Mouse (Mus musculus) mouse embryonic stem cell (cell line): ENCODE data around the gene Gmpr2.

Experiments used
- in situ Hi-C, 2 experiments: fragments of 300-500 bp; cut with MboI; formaldehyde crosslinking; loops; 1 replicate in 1 of 2; 3 replicates in 1 of 2; pipeline ENCODE4 v1.14.3; 2019 to 2020; ENCODE audit warnings: low sequenced_read_pairs in 2 of 2, low pct_unique_long_range_greater_than_20kb in 1 of 2, mixed read lengths in 1 of 2; ENCODE audit not compliant: unreplicated experiment in 1 of 2

The Gmpr2 gene

DNA sequence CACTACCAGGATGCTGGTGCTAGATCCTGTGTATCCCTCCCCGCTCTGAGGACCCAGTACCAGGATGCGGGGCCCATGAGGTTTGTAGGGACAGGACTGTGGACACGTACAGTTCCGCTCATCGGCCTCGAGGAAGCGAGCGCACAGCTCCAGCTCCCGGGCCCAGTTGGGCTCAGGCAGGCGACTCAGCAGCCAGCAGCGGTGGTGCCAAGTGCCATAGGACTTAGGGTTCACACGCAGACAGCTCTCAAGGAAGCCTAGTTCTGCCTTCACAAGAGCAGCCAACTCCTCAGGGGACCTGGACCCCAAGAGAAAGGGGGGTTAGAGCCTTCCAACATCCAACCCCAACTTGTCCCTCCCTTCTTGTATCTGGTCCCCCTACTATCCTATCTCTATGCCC is 48.9 kb downstream of the Gmpr2 start:
- in situ Hi-C loops, result no loop called here

- in situ Hi-C loops, result no loop called here
Observed at GRCm38 (mm10) chr14:55721076-55721475, 49.3 kb downstream of the Gmpr2 start.

DNA sequence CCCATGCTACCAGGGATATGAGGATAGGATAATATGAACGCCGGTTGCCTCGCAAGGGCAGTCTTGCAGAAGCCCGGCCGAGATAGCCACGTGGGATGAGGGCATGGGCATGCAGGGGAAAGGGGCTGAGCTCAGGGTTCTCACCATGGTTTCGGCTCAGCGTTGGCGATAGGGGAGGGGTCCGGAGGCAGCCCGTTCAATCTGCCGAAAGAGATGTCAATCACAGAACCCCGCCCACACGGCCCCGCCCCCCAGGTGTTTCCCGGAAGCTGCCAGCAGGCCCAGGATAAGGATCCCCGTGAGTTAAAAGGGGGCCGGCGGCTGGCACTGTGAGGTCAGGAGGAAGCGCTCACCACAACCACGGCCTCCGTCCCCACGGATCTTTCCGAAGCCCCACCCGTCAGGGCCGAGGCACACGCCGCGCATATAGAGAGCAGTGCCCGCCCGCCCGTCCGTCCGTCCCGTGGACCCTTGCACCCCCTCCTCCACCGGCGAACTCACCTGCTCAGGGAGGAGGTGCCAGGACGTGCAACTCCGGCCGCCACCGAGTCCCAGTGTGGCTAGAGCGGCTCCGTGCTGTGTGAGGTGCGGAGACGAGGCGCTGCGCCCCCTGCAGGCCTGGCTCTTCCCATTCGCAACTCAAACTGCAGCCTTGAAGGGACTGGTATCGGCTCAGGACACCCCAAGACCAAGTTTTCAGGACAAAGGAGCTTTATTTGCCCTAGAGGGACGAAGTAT is 50.1 kb downstream of the Gmpr2 start, which contains the start of gene Rabggta:
Rabggta (minus strand) TSS at position 564 of the 738 bp plus-strand sequence.
- in situ Hi-C loops, result no loop called here

GRCm38 (mm10) chr14:55722438-55722945 is 50.8 kb downstream of the Gmpr2 start:
- in situ Hi-C loops, result no loop called here

DNA sequence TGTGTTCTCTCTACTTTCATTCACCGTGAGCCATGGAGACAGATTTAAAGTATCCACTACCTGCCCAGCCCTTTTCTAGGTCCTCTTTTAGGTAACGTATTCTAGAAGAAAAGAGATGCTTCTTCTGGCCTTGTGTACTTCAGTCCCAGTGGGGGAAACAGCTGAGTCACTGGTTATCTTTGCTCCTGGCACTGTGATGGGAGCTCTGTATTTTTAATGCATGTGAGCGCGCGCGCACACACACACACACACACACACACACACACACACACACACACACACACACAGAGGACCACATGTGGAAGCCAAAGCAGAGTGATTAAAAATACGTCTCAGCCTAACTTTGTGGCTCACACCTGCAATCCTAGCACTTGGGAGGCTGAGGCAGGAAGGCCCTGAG is 51.7 kb downstream of the Gmpr2 start:
- in situ Hi-C loops, result no loop called here

GRCm38 (mm10) chr14:55724411-55724871 is 52.7 kb downstream of the Gmpr2 start:
- in situ Hi-C loops, result no loop called here

DNA sequence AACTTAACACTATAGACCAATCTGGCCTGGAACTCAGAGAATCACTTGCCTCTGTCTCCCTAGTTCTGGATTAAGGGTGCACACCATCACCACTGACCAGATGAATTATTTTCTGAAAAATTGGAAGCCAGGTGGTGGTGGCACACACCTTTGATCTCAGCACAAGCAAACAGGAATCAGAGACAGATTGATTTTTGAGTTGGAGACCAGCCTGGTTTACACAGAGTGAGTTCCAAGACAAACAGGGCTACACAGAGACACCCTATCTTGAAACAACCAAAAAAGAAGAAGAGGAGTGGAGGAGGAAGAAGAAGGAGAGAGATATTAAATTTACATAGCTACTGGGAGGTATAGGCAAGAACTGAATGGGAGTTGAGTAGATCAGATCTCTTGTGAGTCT is 54.5 kb downstream of the Gmpr2 start:
- in situ Hi-C loops, result no loop called here

DNA sequence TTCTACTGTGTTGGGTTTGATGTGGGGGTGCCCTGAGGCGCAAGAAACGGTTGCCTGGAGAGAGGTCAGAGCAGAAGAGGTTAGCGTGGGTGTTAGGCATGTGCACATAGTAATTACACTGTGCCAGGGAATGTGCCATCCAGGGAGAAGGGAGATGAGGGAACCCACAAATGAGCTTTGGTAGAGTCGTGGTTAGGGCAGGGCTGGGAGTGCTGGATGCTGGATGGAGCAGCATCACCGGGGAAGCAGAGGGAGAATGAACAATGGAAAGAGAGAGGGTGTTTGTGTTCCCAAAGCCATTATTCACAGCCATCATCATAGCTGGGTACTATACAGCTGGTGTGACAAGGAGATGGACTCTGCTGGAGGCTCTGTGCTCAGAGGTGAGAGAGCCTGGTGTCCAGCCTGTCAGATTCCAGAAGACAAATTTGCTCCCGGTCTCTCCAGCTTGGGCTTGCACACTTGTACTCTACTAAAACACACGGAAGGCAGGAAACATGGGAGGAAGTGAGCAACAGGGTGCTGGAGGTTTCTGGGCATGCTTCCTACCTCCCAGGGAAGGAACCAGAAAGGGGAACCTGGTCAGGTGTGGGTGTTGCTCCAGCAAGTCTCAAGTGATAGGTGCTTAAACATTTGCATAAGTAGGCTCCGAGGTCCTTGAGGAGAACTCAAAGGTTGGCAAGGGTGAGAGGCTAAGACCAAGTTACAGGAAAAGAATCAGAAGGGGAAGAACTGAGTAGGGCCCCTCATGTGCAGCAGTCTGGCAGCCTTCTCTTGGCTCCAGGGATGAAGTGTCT is 56.3 kb downstream of the Gmpr2 start:
- in situ Hi-C loops, result no loop called here
